Mouse (Mus musculus) lung, embryonic 15.5 days (tissue): ENCODE measurements around the gene Nudt9. TPM values are rescaled to one million over a fixed set of nuclear protein-coding genes. Genes with fewer than 3 reads are reported as not detected.

Source experiments
- ATAC-seq: fragments of 200-750 bp; cut with Nextera tagmentation; 2 replicates; pipeline ENCODE4 v1.8.0; 2017; ENCODE audit warnings: moderate number of reproducible peaks, borderline replicate concordance; ENCODE audit not compliant: low FRiP score, low TSS enrichment; ENCODE audit errors: extremely low read depth
- H3K27ac ChIP-seq: fragments of 300-500 bp; sonication (generic); 2 replicates; pipeline ENCODE4 v1.5.1; 2015; ENCODE audit warnings: moderate library complexity, mild to moderate bottlenecking, inconsistent platforms
- H3K27me3 ChIP-seq: fragments of 300-500 bp; sonication (generic); 2 replicates; pipeline ENCODE4 v1.6.1; 2015; ENCODE audit warnings: inconsistent platforms
- H3K36me3 ChIP-seq: fragments of 300-500 bp; sonication (generic); 2 replicates; pipeline ENCODE4 v1.6.1; 2015; ENCODE audit warnings: inconsistent platforms
- H3K4me1 ChIP-seq: fragments of 300-500 bp; sonication (generic); 2 replicates; pipeline ENCODE4 v1.6.1; 2015; ENCODE audit warnings: inconsistent platforms
- H3K4me2 ChIP-seq: fragments of 300-500 bp; sonication (generic); 2 replicates; pipeline ENCODE4 v1.6.1; 2015; ENCODE audit warnings: inconsistent platforms, mild to moderate bottlenecking, moderate library complexity
- H3K4me3 ChIP-seq: fragments of 300-500 bp; sonication (generic); 2 replicates; pipeline ENCODE4 v1.5.1; 2015; ENCODE audit warnings: mild to moderate bottlenecking, inconsistent platforms
- H3K9ac ChIP-seq: fragments of 300-500 bp; sonication (generic); 2 replicates; pipeline ENCODE4 v1.6.1; 2015; ENCODE audit warnings: inconsistent platforms
- H3K9me3 ChIP-seq: fragments of 300-500 bp; sonication (generic); 2 replicates; pipeline ENCODE4 v1.6.1; 2016; ENCODE audit warnings: inconsistent platforms
- WGBS: fragments of 180-500 bp; shearing (Covaris S2); methylation state at CpG from one replicate; pipeline ENCODE4 v1.1.7; 2015; 5-methylcytosine and 5-hydroxymethylcytosine counted together
- microRNA-seq: library from miRNA; unstranded; fragments of <30 nt; microRNA quantifications from one replicate; pipeline ENCODE4, GENCODE M21; 2016
- polyA plus RNA-seq: library from polyadenylated mRNA; unstranded; fragments of >200 nt; fragmentation: Nextera tagmentation; extraction: Ambion mirVana; gene quantifications from 2 replicates; pipeline ENCODE4 v1.2.1, GENCODE M21; 2015

Gene Nudt9
- polyA plus RNA-seq, 1 experiment from 2014 or later, result 67.0 TPM

GRCm38 (mm10) chr5:104112511-104112910 lies 66.4 kb downstream of the Nudt9 start:
- no peaks in the 10 kb centered on the region for H3K36me3 ChIP-seq
- peak overlapping the region; percentile 49 for H3K4me2 ChIP-seq
- H3K9ac ChIP-seq, result peak overlapping the region; percentile 33
- no peaks in the 10 kb centered on the region for H3K27me3 ChIP-seq
- WGBS, result 10% methylated on average over 5 of the region's 5 CpGs
- ATAC-seq, result no peak
- H3K4me1 ChIP-seq, result peaks cover 59% of the 10 kb centered on the region
- peak overlapping the region; percentile 92 for H3K27ac ChIP-seq
- no peaks in the 10 kb centered on the region for H3K9me3 ChIP-seq
- H3K4me3 ChIP-seq, result peak overlapping the region; percentile 41

- Histone ChIP-seq H3K4me3 (peak within 1 kb of the TSS; percentile 41), H3K9me3 (no peaks in the 10 kb centered on the region), H3K36me3 (no peaks in the 10 kb centered on the region), H3K27me3 (no peaks in the 10 kb centered on the region), H3K4me1 (peaks cover 48% of the 10 kb centered on the region), H3K9ac (peak within 1 kb of the TSS; percentile 33), H3K27ac (peak within 1 kb of the TSS; percentile 92), H3K4me2 (peak within 1 kb of the TSS; percentile 49)
- peak; percentile 68 for ATAC-seq
- WGBS, result 11% methylated on average over 15 of the region's 15 CpGs
Observed at GRCm38 (mm10) chr5:104113491-104114172, 67.5 kb downstream of the Nudt9 start, which contains the start of gene Sparcl1. Gene Sparcl1 (minus strand): TSS chr5:104113733.

Small RNAs within 50 kb of the gene (microRNA-seq; reads per million reads assigned to microRNA genes)
- 1.1 reads per million for gene Mir5619

Other genes starting within 250 kb of the Nudt9 start
- gene Klhl8, start 135.0 kb upstream of the Nudt9 start, polyA plus RNA-seq, result 10.2 and 10.8 TPM in 2 replicates
- 0.22 and 0.38 TPM in 2 replicates for gene Hsd17b13, start 68.9 kb upstream of the Nudt9 start, polyA plus RNA-seq
- 4.5 and 4.9 TPM in 2 replicates for gene Hsd17b11, start 24.4 kb upstream of the Nudt9 start, polyA plus RNA-seq
- 0.42 TPM in 1 of 2 replicates, not detected in the other for gene Gm17660, start 31.3 kb downstream of the Nudt9 start, polyA plus RNA-seq
- 343 and 369 TPM in 2 replicates for gene Sparcl1, start 67.4 kb downstream of the Nudt9 start, polyA plus RNA-seq
- gene Dspp, start 124.4 kb downstream of the Nudt9 start, polyA plus RNA-seq, result 0.04 TPM in 1 of 2 replicates, not detected in the other
- gene Dmp1, start 156.3 kb downstream of the Nudt9 start, polyA plus RNA-seq, result 0.52 and 0.74 TPM in 2 replicates